Mouse (Mus musculus) embryonic facial prominence, embryonic 10.5 days (tissue): ENCODE measurements around the gene Hnrnph1. TPM values are rescaled to one million over a fixed set of nuclear protein-coding genes. Genes with fewer than 3 reads are reported as not detected.

Experiments
- DNase-seq: peaks from one replicate; pipeline ENCODE4 v3.0.0-alpha.2; 2017; ENCODE audit warnings: low spot score
- H3K27ac ChIP-seq: fragments of 300-500 bp; sonication (generic); replicated peaks from 2 replicates; pipeline ENCODE4 v1.5.1; 2016; ENCODE audit warnings: mild to moderate bottlenecking
- H3K27me3 ChIP-seq: fragments of 300-500 bp; sonication (generic); replicated peaks from 2 replicates; pipeline ENCODE4 v1.6.1; 2016; ENCODE audit warnings: low read depth, mild to moderate bottlenecking; ENCODE audit not compliant: poor library complexity, severe bottlenecking
- H3K36me3 ChIP-seq: fragments of 300-500 bp; sonication (generic); replicated peaks from 2 replicates; pipeline ENCODE4 v1.6.1; 2016; ENCODE audit warnings: mild to moderate bottlenecking, moderate library complexity
- H3K4me1 ChIP-seq: fragments of 300-500 bp; sonication (generic); 2 replicates; pipeline ENCODE4 v1.6.1; 2016
- H3K4me3 ChIP-seq: fragments of 300-500 bp; sonication (generic); 2 replicates; pipeline ENCODE4 v1.5.1; 2016; ENCODE audit warnings: mild to moderate bottlenecking, moderate library complexity
- H3K9me3 ChIP-seq: fragments of 300-500 bp; sonication (generic); 2 replicates; pipeline ENCODE4 v1.6.1; 2016; ENCODE audit warnings: mild to moderate bottlenecking
- WGBS: fragments of 180-500 bp; shearing (Covaris S2); methylation state at CpG from one replicate; pipeline ENCODE4 v1.1.7; 2016; 5-methylcytosine and 5-hydroxymethylcytosine counted together
- microRNA counts: library from miRNA; unstranded; fragments of <30 nt; microRNA quantifications from one replicate; lab custom pipeline; 2017
- microRNA-seq: library from miRNA; unstranded; fragments of <30 nt; microRNA quantifications from one replicate; pipeline ENCODE4, GENCODE M21; 2017
- polyA plus RNA-seq: library from polyadenylated mRNA; unstranded; fragments of >200 nt; fragmentation: Nextera tagmentation; extraction: Ambion mirVana; gene quantifications from 2 replicates; pipeline ENCODE4 v1.2.1, GENCODE M21; 2016

Hnrnph1 gene
- polyA plus RNA-seq, 1 experiment from 2014 or later, result 611 TPM

GRCm38 (mm10) chr11:50426056-50426455, 49.3 kb downstream of the Hnrnph1 start:
- Histone ChIP-seq H3K27ac (no peak overlapping the region), H3K9me3 (no peaks in the 10 kb centered on the region), H3K27me3 (peaks cover 5% of the 10 kb centered on the region; the same call in 1 of the 2 replicates), H3K4me3 (no peak overlapping the region), H3K4me1 (peaks cover 20% of the 10 kb centered on the region), H3K36me3 (no peaks in the 10 kb centered on the region)
- DNase-seq, result no peak
- 91% methylated on average over 4 of the region's 4 CpGs for WGBS

GRCm38 (mm10) chr11:50430277-50431133, 53.7 kb downstream of the Hnrnph1 start, which contains the start of gene Rufy1:
Rufy1 (minus strand) TSS chr11:50431125.
- WGBS, result under 1% methylated on average over 90 of the region's 90 CpGs
- H3K4me3 ChIP-seq, result peak within 1 kb of the TSS; percentile 81
- peak within 1 kb of the TSS; percentile 98 for H3K27ac ChIP-seq
- no peaks in the 10 kb centered on the region for H3K36me3 ChIP-seq
- peaks cover 15% of the 10 kb centered on the region for H3K4me1 ChIP-seq
- 0 out of 2 replicates have a peak, but pooled peaks cover 5% of the 10 kb centered on the region for H3K27me3 ChIP-seq
- DNase-seq, result peak; percentile 89
- no peaks in the 10 kb centered on the region for H3K9me3 ChIP-seq

GRCm38 (mm10) chr11:50431134-50432068, 54.6 kb downstream of the Hnrnph1 start:
- peaks cover 15% of the 10 kb centered on the region for H3K4me1 ChIP-seq

GRCm38 (mm10) chr11:50432069-50432440, 55.3 kb downstream of the Hnrnph1 start:
- H3K27me3 ChIP-seq, result 0 out of 2 replicates have a peak, but pooled peaks cover 5% of the 10 kb centered on the region
- 91% methylated on average over 3 of the region's 3 CpGs for WGBS
- DNase-seq, result no peak
- H3K9me3 ChIP-seq, result no peaks in the 10 kb centered on the region
- no peaks in the 10 kb centered on the region for H3K36me3 ChIP-seq
- H3K27ac ChIP-seq, result no peak overlapping the region
- no peak overlapping the region for H3K4me3 ChIP-seq
- H3K4me1 ChIP-seq, result peaks cover 15% of the 10 kb centered on the region

More at GRCm38 (mm10) chr11:50431134-50432068, 54.6 kb downstream of the Hnrnph1 start:
- DNase-seq, result peak; percentile 30
- 30% methylated on average over 32 of the region's 32 CpGs for WGBS
- Histone ChIP-seq H3K36me3 (no peaks in the 10 kb centered on the region), H3K4me3 (peak overlapping the region; percentile 81), H3K9me3 (no peaks in the 10 kb centered on the region), H3K27me3 (0 out of 2 replicates have a peak, but pooled peaks cover 5% of the 10 kb centered on the region), H3K27ac (peak overlapping the region; percentile 98)

- Histone ChIP-seq H3K36me3 (no peaks in the 10 kb centered on the region), H3K27ac (no peak overlapping the region), H3K4me1 (peaks cover 19% of the 10 kb centered on the region), H3K9me3 (no peaks in the 10 kb centered on the region), H3K4me3 (no peak overlapping the region), H3K27me3 (0 out of 2 replicates have a peak, but pooled peaks cover 5% of the 10 kb centered on the region)
- no peak for DNase-seq
- WGBS, result 88% methylated on average over 5 of the region's 5 CpGs
Measured at GRCm38 (mm10) chr11:50432896-50433295, 56.1 kb downstream of the Hnrnph1 start.

MicroRNAs within 50 kb of the gene (microRNA counts, 519-probe panel; counts per million panel counts)
- 5,251 counts per million, percentile 89 among the panel's probes with 10 or more counts for microRNA mmu-miR-804 (lab: Ali Mortazavi, UCI)

Small RNA genes within 50 kb of the gene (microRNA-seq; reads per million reads assigned to microRNA genes)
- gene Mir804, result not detected

Other genes starting within 250 kb of the Hnrnph1 start
- 35.7 and 36.9 TPM in 2 replicates for gene Tbc1d9b, start 245.6 kb upstream of the Hnrnph1 start, polyA plus RNA-seq
- 24.1 and 27.3 TPM in 2 replicates for gene Mrnip, start 202.5 kb upstream of the Hnrnph1 start, polyA plus RNA-seq
- 130 and 131 TPM in 2 replicates for gene Sqstm1, start 166.2 kb upstream of the Hnrnph1 start, polyA plus RNA-seq
- 22.6 and 23.5 TPM in 2 replicates for gene Mgat4b, start 166.1 kb upstream of the Hnrnph1 start, polyA plus RNA-seq
- 0.75 and 1.4 TPM in 2 replicates for gene Ltc4s, start 138.4 kb upstream of the Hnrnph1 start, polyA plus RNA-seq
- 6.7 and 7.2 TPM in 2 replicates for gene Maml1, start 84.7 kb upstream of the Hnrnph1 start, polyA plus RNA-seq
- gene Canx, start 51.3 kb upstream of the Hnrnph1 start, polyA plus RNA-seq, result 318 and 328 TPM in 2 replicates
- 0.52 TPM in 1 of 2 replicates, not detected in the other for gene Cby3, start 22.5 kb upstream of the Hnrnph1 start, polyA plus RNA-seq
- 21.8 and 27.0 TPM in 2 replicates for gene Rufy1, start 54.1 kb downstream of the Hnrnph1 start, polyA plus RNA-seq
- gene Adamts2, start 225.1 kb downstream of the Hnrnph1 start, polyA plus RNA-seq, result 0.74 and 1.4 TPM in 2 replicates